Mouse (Mus musculus) thymus, postnatal 0 days (tissue): ENCODE results near the gene Ptprf. TPM values are rescaled to one million over a fixed set of nuclear protein-coding genes. Genes with fewer than 3 reads are reported as not detected.
A peak's percentile ranks its signal among the peaks of the same experiment; 100 is the strongest.

Experiments used
- DNase-seq: peaks from one replicate; pipeline ENCODE4 v3.0.0-alpha.2; 2015; ENCODE audit warnings: low spot score
- polyA plus RNA-seq: library from polyadenylated mRNA; unstranded; fragments of >200 nt; fragmentation: Nextera tagmentation; extraction: Ambion mirVana; gene quantifications from 2 replicates; pipeline ENCODE4 v1.2.1, GENCODE M21; 2015

Gene Ptprf
- polyA plus RNA-seq: 32.2 and 33.7 TPM in 2 replicates

DNA sequence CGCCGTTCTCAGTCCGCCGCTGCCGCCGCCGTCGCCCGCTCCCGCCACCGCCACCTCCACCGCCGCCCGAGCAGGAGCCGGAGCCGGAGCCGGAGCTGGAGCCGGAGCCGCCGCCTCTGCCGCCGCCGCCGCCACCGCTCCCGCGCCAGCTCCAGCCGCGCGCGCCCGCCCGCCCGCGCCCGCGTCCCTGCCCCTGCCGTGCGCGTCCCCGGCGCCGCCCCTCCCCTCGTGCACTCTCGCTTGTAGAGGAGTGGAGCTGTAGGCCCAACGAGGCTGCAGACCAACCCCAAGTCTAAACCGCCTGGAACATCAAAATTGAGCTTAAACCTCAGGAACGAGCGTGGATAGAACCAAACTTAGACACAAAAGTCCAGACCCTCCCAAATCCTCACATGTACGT is at the start of gene Ptprf:
Gene Ptprf (minus strand): TSS at position 175 of the 400 bp plus-strand sequence.
- peak; percentile 67 for DNase-seq

- DNase-seq: peak; percentile 81
Observed at GRCm38 (mm10) chr4:118336658-118337057, 45.5 kb upstream of the Ptprf start.

DNA sequence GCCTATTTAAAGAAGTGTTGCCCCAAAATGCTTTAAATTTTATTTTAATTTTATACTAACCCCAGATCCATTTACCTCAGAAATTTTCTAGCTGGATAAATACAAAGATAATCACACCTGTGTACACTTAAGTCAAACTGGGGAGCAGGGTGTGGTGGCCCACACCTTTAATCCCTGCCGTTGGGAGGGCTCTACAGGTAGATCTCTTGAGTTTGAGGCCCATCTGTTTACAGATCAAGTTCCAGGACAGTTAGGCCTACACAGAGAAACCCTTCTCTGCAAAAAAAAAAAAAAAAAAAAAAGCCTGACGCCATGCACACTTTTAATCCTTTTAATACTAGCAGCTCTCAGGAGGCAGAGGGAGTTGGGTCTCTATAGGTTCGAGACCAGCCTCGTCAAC is 44.8 kb upstream of the Ptprf start:
- DNase-seq: no peak

DNA sequence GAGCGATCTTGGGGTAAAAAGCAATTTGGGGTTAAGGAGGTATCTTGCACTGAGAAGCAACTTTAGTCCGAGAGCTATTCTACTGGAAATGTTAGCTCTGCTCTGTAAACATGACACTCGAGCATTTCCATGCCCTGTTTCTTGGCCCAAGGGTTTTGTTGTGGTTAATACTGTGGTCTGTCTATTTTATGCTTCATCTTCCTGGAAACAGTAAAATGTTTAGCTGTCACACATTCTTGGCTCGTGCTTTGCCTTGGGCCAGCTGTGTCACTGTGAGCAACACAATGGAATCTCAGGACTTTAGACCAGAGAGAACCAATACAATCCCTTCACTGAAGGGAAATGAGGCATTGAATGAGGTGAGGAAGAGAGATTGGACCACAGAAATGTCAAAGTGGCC is 40.6 kb upstream of the Ptprf start:
- no peak for DNase-seq

DNA sequence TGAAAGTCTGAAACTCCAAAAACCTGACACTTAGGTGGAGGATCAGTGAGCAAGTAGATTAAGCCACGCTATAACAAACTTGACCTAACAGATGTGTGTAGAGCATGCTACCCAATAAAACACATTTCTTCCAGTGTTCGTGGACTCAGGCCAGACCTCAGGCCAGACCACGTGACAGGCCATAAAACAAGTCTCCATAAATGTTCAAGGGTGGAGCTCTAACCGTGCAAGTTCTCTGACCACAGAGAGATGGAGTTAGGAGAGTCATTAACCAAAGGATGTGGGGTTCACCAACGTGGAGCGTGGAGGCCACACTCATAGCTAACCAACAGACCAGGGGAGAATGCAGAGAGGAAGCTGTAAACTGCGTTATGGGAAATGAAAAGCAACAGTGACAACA is 35.3 kb upstream of the Ptprf start:
- DNase-seq: no peak

DNA sequence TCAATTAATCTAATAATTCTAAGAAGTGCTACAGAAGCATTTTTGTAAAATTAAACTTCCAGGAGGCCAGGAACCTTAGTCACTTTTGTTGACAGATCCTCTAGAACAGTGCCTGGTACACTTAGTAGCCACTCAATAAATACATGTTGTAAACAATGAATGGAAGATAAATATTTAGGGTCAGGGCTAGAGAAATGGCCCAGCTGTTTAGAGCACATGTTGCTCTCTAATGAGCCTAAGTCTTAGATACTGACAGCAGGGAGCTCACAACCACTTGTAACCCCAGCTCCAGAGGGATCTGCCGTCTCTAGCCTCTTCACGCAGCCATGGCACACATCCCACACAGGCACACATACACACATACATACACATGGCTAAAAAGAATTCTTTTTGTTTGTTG is 29.4 kb upstream of the Ptprf start:
- no peak for DNase-seq

DNA sequence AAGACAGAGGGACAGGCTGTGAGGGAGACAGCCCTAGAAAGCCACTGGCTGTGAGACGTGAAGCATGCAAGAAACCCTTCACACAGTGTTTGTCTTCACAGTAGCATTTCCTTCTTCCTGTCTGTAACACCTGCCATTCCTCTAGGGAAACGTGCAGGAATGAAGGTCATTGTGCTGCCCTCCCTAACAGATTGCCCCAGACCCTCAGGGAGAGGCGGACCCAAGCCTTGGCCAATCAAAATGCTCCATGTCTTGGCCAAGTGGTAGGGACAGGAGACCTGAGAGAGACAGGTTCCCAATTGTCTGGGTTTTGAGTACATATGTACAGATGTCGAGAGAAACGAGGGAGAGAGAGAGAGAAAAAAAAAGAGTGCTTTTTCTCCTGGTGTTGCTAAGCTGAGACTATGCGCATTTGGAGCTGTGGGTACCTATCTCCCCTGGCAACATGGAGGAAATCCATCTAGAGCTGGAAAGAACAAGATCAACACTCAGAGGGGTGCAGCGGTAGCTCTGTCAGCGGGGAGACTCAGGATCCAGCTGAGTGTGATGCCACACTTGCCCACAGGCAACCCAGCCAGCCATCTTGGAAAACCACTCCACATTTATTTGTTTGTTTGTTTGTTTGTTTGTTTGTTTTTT is 28.6 kb upstream of the Ptprf start:
- no peak for DNase-seq

DNA sequence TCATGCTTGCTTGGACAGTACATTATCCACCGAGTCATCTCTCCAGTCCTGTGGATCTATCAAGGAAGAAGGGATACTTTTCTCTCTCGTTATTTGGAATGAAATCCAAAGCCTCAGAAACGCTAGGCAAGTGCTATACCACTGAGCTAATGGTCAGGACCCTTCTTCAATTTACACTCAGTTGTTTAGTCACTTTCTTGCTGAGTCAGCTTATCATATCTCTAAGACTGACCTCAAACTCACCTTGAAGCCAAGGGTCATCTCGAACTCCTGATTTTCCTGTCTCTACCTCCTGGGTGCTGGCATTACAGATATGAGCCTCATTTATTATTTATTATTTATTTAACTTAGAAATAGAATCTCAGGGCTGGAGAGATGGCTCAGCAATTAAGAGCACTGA is 25.5 kb upstream of the Ptprf start:
- no peak for DNase-seq

DNA sequence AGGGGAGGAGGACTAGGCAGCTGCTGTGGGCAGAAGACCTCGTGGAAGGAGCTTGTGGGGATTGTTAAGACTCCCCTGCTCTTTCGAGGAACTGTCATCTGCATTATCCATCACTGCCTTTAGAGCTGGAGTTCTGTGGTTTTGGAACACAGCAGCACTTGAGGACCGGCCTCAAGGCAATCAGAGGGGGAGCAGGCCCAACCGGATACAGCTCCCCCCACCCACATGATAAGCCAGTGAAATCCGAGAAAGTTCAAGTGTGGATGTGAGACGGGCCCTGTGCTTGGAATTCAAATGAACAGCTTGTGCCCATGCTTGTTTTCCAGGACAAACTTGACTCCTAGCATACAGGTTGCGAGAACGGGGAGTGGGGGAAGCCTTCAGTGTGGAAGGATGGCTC is 24.1 kb upstream of the Ptprf start:
- no peak for DNase-seq

- no peak for DNase-seq
Observed at GRCm38 (mm10) chr4:118310461-118310860, 19.3 kb upstream of the Ptprf start.

GRCm38 (mm10) chr4:118307533-118308263 is 16.5 kb upstream of the Ptprf start:
- DNase-seq: no peak

- no peak for DNase-seq
Observed at GRCm38 (mm10) chr4:118306113-118306696, 15.0 kb upstream of the Ptprf start.

GRCm38 (mm10) chr4:118304984-118305383 is 13.8 kb upstream of the Ptprf start:
- no peak for DNase-seq

- DNase-seq: no peak
Observed at GRCm38 (mm10) chr4:118297844-118298243, 6.6 kb upstream of the Ptprf start.

DNA sequence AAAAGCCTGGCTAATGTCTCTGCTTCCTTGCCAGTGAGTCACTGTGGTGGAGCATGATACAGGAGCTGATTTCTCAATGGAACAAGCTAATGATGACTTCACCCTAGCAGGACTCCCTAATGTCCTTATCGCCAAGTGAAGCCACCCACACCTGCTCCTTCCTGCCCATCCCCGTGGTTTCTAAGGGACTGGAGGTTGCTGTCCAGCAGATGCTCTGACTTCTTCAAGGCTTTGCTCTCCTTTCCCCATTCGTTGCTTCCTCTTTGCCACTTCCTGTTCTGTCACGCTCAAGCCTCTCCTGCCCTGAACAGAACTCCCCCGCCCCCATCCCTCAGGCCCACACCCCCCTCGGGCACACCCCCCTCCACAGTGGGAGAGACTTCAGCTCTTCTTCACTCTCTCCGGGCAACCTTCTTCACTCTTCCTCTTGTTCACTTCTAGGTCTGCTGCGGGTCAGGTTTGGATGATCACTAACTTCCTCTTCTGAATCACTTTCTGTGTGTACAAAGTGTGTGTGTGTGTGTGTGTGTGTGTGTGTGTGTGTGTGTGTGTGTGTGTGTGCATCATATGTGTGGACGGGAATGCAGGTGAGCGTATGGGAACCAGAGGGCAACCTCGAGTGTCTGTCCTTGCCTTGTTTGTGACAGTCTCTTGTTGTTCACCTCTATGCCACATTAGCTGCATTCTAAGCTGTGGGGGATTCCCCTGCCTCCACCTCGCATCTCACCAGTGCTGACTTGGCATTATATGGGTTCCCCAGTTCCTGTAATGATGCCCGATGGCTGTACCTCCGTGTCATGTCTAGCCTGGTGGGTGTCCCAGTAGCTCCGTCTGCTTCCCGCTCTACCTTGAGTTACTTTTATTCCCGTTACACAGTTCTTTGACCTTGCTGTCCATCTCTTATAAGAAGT is 4.7 kb upstream of the Ptprf start:
- DNase-seq: peak; percentile 47

DNA sequence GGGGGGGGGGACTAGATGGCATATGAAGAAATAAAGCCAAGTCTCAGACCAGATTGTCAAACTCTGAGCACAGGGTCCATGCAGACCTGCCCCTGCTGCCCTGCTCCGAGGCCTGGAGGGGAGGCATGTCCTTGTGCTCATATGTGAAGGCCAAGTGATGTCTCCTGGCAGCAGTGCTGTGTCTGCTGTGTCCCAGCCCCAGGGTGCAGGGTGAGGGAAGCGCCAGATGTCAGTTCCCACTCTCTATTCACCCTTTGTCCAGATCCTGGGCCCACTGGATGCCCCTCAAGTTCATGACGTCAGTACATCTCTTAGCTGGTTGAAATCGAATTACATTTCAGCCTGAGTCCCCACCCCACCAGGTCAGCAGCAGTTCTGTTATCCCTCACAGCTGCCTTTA is 3.6 kb upstream of the Ptprf start:
- DNase-seq: no peak

GRCm38 (mm10) chr4:118292741-118293306 is 1.6 kb upstream of the Ptprf start:
- peak; percentile 84 for DNase-seq

GRCm38 (mm10) chr4:118290416-118291030 is 682 bp downstream of the Ptprf start:
- peak; percentile 57 for DNase-seq

- peak; percentile 41 for DNase-seq
Observed at GRCm38 (mm10) chr4:118289960-118290415, 1.2 kb downstream of the Ptprf start.

GRCm38 (mm10) chr4:118289266-118289665 is 1.9 kb downstream of the Ptprf start:
- DNase-seq: peak; percentile 61

DNA sequence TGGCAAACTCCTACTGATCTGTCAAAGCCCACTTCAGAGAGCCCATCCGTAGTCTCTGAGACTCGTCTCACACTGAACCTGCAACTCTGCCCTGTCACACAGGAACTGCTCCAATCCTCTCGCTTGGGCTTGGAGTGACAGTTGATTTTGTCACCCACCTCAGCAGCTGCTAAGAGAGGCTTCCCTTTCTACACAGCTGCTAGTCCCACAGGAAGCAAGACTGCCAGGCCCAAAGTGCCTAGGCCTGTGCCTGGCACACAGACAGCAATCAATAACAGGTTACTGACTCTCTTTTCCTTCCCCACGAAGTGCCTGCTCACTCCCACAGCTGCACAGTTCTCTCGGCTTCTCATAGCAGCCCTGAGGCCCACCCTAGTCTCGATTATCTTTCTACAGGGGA is 2.7 kb downstream of the Ptprf start:
- peak; percentile 75 for DNase-seq
